Mouse (Mus musculus) right cerebral cortex, postnatal 10 days (tissue): ENCODE measurements around the gene Ash1l.

Source experiments
- DNase-seq, 2 experiments: peaks; one replicate each; pipeline ENCODE4 v3.0.0; 2021; ENCODE audit warnings: low spot score in 2 of 2

Gene Ash1l

DNA sequence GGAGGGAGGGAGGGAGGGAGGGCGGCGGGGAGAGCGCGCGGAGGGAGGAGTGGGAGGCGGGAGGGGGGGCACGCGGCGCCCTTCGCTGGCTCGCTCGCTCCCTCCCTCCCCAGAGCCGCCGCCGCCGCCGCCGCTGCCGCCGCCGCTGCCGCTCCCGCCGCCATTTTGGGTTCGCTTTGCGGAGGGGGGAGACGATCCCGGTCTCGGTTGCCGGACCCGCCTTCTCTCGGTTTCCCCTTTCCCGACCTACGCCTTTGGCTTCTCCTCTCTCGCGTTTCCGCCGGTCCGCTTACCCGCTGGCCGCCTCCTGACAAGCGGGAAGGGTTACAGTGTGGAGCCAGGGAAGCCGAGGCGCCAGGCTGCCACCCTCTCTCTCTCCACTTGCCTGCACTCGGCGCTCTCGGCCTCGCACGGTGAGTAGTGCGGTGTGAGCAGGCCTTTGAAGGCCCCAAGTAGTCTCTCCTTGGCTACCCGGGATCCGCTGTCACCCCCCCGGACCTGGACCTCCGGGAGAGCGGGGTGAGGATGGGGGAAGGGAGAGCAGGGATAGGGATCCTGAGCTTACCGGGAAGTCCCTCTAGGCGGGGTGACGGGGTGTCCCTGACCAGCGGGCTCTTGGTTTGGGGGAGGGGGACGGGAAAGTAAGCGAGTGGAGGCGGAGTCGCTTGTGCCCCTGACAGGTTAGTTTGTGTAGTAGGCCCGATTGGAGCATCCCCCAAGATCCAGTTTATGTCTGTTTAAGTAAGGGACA, at the start of gene Ash1l, which contains the start of gene Dap3:
TSS of gene Ash1l (plus strand) at position 47 of the 751 bp plus-strand sequence.
TSS of gene Dap3 (minus strand) at position 606 of the 751 bp plus-strand sequence.
- peak; percentile 77 to 86 for DNase-seq

DNA sequence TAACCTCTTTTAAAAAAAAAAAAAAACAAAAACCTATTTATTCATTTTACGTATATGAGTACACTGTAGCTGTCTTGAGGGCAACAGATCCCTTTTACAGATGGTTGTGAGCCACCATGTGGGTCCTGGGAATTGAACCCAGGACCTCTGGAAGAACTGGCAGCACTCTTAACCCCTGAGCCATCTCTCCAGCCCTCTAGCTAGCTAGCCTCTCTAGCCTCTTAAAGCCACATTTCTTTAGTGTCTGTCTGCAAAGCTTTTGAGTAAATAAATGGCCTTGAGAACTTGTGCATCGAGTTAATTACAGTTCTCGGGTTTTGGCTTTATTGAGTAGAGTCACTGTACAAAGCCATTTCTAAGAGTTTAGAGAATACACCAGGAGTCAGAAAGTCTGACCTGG, 45.6 kb upstream of the Ash1l start:
- no peak for DNase-seq

DNA sequence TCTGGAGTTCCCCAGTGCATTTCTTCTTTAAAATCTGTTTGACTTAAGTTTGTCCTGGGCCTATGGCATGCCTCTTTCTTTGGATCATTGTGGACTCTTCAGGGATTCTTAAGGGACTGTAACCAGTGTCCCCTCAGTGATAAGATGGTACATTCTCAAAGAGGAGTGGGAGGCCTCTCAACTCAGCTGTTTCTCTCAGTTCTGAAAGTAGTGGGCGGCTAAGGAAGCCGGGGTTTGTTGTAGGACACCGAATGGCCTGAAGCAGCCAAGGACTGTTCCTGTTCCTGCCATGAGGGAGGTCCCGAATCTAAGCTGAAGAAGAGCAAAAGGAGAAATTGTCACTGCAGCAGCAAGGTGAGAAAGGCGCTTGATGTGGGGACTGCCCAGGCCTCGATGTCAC, 45.2 kb upstream of the Ash1l start:
- DNase-seq = no peak

DNA sequence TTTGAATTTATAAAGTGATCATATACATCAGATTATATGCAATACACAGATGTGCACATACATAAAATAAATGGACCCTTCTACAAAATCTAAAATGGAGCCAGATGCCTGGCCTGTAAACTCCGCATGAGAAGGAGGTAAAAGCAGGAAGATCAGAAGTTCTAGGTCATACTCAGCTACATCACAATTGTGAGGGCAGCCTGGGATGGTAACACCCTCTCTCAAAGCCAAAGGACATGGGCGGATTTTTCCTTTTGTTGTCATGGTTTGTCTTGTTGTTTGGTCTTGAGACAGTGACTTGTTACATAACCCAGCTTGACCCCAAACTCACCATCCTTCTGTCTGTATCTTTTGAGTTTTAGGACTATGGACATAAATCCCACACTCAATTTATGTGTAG, 44.7 kb upstream of the Ash1l start:
- no peak for DNase-seq

DNA sequence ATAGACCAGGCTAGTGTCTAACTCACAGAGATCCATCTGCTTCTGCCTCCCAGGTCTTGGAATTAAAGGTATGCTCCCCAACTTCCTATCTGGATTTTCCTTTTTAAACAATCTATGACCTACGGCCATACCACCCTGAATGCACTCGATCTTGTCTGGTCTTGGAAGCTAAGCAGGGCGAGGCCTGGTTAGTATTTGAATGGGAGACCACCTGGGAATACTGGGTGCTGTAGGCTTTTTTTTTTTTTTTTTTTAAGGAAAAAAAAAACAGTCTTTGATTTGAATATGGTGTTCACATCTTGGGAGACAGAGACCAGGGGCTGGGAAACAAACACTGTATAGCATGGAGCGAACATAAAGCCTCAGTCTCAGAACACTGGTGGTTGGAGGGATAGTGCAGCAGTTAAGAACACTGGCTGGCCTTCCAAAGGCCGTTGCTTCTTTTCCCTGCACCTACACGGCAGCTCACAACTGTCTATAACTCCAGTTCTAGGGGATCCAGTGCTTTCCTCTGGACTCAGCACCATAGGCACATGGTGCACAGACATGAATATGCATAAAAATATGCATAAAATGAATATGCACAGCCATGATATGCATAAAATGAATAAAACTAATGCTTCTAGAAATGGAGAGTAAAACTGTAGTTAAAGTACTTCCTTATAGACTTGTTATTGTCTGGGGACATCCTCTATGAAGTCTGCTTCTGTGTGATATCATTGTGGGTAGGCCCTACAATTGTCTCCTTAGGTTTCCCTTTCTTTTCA, 43.8 kb upstream of the Ash1l start:
- DNase-seq = no peak

DNA sequence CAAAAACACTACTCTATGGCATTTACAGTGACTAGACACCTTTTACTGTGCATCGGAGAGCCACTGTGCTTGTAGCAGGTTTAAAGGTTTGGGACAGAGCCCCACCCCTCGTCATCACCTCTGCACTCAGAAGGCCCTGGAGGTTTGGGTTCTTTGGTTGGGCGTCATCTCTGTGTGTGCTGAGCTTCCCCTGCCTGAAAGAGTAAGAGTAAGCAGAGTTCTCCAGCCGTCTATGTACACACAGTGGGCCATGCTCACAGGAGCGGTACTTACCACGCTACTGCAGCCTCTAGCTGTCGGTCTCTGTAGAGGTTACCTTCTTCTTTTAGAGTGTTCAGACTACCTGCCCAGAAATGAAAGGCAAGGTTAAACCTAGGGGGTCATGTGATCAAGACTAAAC, 37.8 kb upstream of the Ash1l start:
- DNase-seq = no peak

DNA sequence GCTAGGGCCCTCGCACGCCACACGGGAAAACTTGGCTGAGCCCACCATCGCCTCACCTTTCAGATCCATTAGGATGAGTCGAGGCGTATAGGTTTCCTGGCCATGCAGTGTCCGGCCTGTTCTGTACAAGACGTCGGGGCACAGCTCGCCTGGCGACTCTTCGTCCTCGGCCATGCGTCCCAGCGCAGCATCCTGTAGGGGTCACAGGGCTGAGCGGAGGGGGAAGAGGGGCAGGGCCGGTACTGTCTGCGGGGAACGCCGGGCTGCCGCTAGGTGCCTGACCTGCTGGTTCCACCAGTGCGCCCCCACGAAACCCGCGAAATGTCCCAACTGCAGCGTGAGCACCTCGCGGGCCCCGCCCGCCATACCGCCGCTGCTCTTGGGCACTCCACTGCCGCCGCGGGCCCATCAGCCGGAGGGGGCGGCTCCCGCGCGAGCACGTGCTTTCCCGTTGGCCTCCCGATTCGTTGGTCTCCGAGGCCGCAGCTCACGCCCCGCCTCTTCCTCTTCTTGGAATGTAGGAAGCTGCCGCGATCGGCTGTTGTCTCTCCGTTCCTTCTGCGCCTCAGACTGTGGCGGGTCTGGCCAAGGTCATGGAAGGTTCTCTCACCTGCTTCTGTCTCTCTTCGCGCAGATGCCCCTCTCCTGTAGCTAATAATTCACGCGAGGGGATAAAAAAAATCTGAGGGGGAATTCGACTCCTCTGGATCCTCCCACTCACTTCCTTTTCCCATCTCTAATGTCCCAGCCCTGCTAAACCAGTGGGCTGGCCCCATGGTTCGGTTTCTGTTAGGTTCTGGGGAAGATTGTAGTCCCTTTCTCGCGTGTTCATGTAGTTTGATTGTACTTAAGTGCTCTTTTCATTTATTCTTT, 36.7 kb upstream of the Ash1l start, which contains the start of gene Msto1:
TSS of gene Msto1 (minus strand) at position 489 of the 873 bp plus-strand sequence.
- DNase-seq = peak; percentile 95 to 96

DNA sequence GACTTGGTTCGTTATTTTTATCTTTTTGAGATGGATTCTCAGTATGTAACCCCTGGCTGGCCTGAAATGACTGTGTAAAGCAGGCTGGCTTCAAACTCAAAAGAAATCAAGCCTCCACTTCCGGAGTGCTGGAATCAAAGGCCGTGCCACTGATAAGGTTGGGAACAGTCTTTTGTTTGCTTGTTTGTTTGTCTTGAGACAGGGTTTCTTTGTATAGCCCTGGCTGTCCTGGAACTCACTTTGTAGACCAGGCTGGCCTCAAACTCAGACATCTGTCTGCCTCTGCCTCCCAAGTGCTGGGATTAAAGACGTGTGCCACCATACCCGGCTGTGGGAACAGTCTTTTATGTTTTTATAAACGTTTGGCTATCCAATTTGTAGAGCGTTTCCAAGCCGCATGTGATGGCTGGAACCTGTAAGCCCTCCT, 36.0 kb upstream of the Ash1l start:
- DNase-seq = no peak

DNA sequence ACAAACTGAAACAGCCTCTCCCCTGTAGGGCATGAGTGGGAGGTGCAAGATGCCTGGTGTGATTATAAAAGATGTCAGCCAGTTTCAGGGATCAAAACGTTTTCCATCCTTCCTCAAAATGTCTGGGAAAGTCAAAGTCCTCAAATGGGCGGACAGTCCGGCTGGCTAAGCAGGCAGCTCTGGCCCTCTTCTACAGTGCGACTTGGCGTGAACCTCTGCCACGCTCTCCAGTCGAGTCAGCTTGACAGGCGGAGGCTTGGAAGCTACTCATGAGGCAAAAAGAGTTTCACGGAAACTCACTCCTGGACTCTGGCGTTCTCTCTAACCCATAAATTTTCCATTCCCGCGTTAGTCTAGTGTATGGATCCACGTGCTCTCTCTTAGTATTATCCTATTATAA, 31.4 kb upstream of the Ash1l start:
- no peak for DNase-seq

DNA sequence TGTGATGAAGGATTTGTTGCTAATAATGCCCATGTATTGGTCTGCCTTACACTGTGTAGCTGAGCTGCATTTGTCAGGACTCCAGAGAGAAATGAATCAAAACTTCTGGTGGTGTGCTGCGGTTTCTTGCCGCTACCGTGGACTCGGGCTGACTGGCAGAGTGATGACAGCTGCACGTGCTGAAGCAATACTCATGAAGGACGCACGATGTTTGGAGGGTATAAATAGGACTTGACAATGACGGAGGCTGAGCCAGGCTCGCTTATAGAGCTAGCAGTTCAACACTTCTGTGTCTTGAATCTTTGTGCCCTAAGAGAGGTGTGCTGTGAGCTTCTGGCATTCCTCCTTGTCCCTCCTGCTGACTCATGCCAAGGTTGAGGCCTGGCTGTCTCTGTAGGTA, 29.0 kb upstream of the Ash1l start:
- no peak for DNase-seq

DNA sequence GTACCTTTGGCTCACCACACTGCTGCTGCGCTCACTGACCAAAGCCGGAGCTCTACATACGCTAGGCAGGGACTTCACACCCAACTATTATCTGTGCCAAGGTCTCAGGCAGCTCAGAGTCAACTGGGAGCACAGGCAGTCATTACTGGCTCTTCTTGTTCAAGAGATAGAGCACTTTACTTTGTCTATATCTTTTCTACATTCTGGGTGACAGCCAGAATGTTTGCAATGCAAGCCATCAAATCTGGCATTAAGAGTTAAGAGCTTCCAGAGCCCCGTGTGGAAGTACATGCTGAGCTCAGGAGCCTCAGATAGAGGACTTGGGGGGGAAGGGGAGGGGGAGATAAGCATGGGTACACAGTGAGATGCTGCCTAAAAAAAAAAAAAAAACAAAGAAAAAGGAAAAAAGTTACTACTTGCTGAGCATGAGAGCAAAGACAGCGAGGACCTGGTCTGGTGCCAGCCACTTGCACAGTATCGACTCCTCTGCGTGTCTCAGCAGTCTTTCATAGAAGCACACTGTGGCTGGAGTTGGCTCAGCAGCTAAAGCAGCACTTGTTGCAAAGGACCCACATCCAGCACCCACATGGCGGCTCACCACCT, 26.3 kb upstream of the Ash1l start:
- peak in 1 of 2 experiments; percentile 48 for DNase-seq

DNA sequence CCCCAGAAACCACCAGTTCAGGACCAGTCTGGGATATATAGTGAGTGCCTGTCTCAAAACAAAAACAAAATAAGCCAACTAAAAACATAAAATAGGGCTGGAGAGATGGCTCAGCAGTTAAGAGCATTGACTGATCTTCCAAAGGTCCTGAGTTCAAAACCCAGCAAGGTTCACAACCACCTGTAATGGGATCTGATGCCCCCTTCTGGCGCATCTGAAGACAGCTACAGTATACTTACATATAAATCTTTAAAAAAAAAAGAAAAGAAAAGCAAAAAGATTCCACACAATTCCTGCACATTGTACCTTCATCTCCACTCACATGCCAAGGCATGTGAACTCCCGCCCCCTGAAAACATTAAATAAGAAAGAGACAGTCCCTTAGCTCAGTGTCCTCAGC, 24.8 kb upstream of the Ash1l start:
- no peak for DNase-seq

DNA sequence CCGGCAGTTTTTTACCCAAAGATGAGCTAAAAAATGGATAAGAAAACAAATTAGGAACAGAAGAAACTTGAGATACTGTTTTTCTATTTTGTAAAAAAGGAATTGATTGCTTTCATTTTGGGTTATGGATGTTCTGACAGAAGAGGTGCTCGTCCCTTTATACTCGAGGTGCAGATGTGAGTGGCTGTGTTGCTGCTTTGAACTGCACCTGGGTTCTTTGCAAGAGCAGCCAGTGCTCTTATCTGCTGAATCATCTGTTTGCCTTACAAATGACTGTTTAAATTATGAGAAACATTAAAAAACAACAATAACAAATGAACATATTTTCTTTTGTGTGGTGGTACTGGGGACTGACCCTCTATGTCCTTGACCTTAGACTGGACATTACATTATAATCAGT, 20.9 kb upstream of the Ash1l start:
- DNase-seq = no peak

DNA sequence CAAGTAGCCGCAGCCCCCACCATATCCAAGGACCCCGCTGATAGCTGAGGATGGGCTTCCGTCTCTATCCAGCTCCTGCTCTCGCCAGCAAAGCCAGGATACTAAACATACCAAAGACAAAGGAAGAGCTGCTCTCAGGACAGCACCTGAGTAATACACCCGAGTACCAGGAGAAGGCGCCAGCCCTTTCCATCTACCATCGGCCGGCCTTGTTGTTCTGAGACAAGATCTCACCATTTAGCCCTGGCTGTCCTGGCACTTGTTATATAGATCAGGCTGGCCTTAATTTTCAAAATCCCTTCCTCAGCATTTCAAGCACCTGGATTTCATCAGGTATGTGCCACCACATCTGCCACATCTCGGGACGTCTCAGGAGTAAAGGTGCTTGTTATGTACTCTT, 11.4 kb upstream of the Ash1l start:
- peak in 1 of 2 experiments; percentile 15 for DNase-seq

DNA sequence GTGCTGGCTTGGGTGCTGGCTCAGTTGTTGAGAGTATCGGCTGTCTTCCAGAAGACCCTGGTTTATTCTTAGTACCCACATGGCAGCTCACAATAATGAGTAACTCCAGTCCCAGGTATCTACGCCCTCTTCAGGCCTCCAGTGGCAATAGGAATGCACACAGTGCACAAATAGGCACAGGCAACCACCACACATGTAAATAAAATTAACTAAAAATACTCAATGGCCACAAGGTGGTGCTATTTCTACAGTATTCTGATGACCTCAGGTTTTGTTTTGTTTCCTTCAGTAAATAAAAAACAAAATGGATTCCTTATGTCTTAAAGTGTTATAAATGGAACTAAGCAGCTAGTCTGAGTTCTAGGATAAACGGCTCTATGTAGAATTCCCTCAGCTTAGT, 10.7 kb upstream of the Ash1l start:
- peak in 1 of 2 experiments; percentile 21 for DNase-seq

DNA sequence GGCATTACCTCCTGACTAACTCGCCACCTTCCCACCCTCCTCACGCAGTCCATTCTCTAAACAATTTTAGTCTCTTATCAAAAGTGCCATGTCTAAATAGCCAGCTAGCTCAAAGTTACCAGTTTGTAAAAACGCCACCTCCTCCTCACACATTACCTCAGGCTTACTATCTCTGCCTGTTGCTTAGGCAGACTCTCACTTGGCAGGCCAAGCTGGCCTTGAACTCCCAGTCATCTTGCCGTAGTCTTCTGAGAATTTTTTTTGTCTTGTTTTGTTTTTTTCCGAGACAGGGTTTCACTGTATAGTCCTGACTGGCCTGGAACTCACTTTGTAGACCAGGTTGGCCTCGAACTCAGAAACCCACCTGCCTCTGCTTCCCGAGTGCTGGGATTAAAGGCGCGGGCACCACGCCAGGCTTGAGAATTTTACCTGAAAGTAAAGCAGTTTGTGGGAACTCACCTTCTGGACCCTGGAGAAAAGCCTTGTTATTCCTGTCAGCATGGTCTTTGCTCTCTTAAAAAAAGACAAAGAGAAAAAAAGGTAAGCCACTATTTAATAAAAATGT, 8.0 kb upstream of the Ash1l start:
- no peak for DNase-seq

DNA sequence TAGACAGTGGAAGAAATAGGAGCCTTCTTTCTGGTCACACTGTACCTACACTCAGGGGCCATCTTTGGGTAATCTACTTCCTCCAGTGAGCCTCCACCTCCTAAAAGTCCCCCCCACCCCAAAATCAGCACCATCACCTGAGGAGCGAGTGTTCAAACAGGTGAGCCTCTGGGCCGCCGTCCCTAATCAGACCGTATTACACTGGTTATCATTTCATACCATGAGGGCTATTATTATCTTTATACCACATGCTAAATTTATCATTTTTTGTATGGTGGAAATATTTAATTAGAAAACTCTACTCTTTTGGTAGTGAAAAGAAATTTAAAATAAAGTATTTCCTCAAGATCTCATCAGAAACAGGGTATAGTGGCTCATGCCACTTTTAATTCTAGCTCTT, 6.3 kb upstream of the Ash1l start:
- no peak for DNase-seq

DNA sequence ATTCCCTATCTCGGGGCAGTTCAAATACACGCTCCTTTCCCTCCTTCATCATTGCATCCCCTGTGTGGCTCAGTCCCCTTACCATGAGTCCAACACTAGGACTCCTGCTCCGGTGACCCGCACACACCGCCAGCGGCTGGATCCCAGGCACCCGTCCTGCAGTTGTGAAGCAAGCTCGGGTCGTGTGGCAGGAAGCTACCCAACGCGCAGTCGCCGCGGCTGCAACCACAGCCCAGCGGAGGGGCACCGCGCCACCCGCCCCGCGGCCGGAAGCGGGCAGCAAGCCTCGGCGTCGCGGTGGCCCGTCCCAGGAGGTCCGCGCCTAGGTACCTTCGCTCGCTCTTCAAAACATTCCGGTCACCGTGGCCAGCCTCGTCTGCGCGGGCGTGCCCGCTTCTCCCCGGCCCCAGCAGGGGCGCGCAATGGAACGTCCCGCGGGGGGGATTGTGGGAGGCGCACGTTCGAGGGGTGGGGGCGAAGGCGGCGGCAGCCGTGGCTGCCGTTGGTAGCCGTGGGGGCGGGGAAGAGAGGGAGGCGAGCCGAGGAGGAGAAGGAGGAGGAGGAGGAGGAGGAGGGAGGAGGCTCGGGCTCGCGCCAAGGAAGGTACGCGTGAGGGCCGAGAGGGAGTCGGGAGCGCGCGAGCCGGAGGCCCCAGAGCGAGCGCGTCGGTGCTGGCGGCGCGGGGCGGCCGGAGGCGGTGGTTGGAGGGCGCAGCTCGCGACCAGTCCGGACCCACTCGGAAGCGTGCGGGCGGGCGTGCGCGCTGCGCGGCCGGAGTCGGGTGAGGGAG, 441 bp upstream of the Ash1l start:
- peak; percentile 94 to 95 for DNase-seq

DNA sequence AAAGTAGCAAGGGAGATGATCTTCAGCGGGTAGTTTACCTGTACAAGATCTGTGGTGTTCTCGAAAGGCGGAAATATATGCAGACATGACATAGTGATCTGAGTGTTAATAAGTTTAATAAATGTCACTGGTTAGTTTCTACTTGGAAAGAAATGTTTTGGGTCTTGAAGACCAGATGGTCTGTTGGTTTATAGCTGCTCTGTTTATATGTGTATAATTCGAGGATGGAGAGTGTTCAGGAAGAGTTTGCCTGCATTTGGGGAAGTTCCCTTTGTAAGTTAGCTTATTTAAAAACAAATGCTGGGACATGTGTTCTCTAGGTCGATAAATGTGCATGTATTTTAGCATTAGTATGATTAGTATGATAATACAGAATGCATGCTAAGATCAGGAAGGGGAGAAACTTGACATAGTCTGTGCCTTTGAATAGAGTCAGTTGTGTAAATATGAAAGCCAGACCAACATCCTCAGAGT, 942 bp downstream of the Ash1l start:
- DNase-seq = no peak

DNA sequence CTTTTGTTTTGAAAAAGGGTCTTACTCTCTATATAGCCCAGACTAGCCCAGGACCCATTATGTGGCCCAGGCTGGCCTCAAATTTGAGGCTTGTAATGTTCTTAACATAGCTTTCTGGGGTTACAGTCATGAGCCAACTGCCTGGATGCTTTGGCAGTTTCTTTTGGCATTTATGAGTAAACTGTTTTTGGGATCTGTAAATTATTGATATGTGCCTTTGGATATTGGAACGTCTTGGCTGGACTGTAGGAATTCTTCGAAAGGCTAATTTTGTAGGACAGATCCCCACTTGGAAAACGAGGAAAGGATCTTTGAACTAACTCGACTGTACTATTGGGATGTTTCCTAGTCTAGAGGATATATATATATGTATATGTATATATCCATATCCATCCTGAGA, 2.8 kb downstream of the Ash1l start:
- DNase-seq = no peak
